Mouse (Mus musculus) myocyte (in vitro differentiated cells): ENCODE results near the gene Bcl9l.

Experiments
- MAX ChIP-seq: IDR thresholded peaks from one replicate; pipeline ENCODE4 v1.6.1; 2011; ENCODE audit warnings: low read depth, mild to moderate bottlenecking, control low read depth
- MYOG ChIP-seq, 3 experiments: IDR thresholded peaks; one replicate each; pipeline ENCODE4 v1.6.1; 2011; ENCODE audit warnings: control low read depth in 2 of 3, low read depth in 2 of 3, mild to moderate bottlenecking in 2 of 3; ENCODE audit not compliant: insufficient read length in 2 of 3, control insufficient read depth in 1 of 3, insufficient read depth in 1 of 3
- POLR2A ChIP-seq: IDR thresholded peaks from one replicate; pipeline ENCODE4 v1.6.1; 2011; ENCODE audit warnings: low read depth, mild to moderate bottlenecking, control low read depth, moderate library complexity; ENCODE audit not compliant: insufficient read length
- POLR2AphosphoS2 ChIP-seq: IDR thresholded peaks from one replicate; pipeline ENCODE4 v1.6.1; 2011; ENCODE audit warnings: low read depth, control low read depth; ENCODE audit not compliant: insufficient read length
- REST ChIP-seq: IDR thresholded peaks from one replicate; pipeline ENCODE4 v1.6.1; 2011; ENCODE audit warnings: mild to moderate bottlenecking, control low read depth, moderate library complexity; ENCODE audit not compliant: insufficient read depth, insufficient read length
- TCF3 ChIP-seq: IDR thresholded peaks from one replicate; pipeline ENCODE4 v1.6.1; 2011; ENCODE audit warnings: low read depth, control low read depth; ENCODE audit not compliant: insufficient read length
- USF1 ChIP-seq: IDR thresholded peaks from one replicate; pipeline ENCODE4 v1.6.1; 2011; ENCODE audit warnings: low read depth, mild to moderate bottlenecking, control low read depth, moderate library complexity

DNA sequence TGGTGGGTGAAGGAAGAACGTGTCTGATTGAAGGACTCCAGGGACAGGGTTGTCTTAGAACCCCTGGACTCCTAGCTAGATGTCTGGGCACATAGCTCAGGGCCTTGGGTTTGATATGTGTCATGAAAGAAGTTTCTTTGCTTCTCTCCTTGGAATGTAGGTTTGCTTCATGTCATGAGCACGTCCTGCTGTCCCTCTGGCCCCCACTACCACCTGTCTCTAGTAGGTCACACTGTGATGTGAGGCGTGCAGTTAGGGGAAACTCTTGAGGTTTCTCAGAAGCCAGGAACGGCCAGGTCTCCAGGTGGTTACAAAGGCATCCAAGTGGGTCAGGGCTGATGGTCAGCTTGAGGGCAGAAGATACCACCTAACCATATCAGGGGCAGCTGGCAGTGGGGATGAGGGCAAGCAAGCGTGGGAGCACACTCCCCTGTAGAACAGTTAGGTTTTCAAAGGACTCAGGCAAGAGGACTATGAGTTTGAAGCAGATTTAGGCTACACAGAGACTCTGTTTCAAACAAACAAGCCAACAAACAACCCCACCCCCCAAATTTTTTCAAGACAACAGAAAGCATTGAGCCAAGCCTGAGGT, 41.7 kb downstream of the Bcl9l start:
- TF ChIP-seq REST (no peak), TCF3 (no peak), POLR2A (no peak), MAX (no peak), POLR2AphosphoS2 (no peak), USF1 (no peak), MYOG (IDR thresholded peaks at IDR 0.05; ENCODE audit: control insufficient read depth in 1 of 3, insufficient read depth in 1 of 3, insufficient read length in 2 of 3, low read depth in 2 of 3) (no peak)
